Mouse (Mus musculus) urinary bladder, postnatal 25 days (tissue): Measurements from ENCODE around the gene Degs1.

ENCODE experiments used
- DNase-seq: peaks from one replicate; pipeline ENCODE4 v3.0.0; 2022; ENCODE audit warnings: low spot score

The Degs1 gene

DNA sequence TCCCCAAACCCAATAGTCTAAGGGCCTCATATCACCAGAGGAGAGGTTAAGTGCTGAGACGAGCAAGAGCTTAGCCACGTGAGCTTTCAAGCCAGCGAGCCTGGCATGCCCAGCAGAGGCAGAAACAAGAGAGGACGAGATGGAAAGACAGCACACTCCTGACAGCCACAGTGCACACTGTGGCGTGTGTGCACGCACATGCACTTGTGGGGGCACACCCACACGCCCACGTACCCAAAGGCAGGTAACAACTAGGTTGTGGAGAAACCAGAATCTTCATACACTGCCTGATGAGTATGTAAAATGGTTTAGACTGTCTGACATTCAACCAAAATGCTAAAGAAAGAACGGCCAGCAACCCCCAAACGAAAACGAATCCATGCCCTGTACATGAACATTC, 2.0 kb downstream of the Degs1 start:
- no peak for DNase-seq

DNA sequence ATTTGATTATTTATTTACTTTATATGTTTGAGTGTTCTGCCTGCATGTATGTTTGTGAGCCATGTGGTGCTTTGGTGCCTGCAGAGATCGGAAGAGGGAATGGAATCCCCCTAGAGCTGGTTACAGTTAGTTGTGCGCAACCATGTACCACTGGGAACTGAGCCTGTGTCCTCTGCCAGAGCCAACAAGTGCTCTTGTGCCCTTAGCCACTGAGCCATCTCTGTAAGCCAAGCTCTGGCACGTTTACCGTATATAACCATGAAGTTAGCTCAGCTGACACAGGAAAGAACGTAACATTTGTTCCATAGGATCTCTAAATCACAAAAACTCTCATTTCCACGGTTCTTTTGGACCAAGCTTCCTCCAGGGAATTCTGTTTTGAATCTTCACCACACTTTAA, 2.6 kb downstream of the Degs1 start:
- no peak for DNase-seq

DNA sequence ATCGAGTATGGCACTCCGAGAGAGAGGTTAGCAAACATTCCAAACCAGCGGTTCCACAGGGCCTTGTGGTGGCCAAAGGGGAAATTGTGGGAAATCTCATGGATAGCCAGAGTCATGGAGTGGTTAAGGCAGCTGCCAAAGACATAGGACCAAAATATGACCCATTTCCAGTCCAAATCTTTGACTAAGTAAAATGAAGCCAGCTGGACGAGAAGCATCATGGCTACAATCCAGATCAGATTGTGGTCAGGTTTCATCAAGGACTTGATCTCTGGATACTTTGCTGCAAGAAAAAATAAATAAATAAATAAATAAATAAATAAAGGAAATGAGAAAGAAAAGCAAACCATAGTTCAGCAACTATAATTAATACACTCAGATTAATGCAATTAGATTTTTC, 3.2 kb downstream of the Degs1 start:
- DNase-seq, result no peak

DNA sequence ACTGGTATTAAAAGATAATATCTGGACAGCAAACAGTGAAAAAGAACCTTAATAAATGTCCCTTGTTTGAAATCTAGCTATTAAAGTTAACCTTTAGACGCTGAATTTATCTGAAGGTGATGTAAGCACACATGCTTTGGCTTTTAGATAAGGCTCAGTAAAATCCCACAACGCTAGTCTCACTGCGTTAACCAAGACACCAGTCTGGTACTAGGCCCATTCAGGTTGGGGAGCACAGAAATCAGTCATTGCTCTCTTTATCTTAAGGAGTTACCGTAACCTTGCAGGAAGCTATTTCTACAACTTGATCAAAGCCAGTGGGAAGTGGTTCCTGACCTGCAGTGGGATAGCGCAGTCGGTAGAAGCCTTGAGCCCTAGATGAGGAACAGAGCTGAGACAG, 7.5 kb downstream of the Degs1 start:
- DNase-seq, result no peak

DNA sequence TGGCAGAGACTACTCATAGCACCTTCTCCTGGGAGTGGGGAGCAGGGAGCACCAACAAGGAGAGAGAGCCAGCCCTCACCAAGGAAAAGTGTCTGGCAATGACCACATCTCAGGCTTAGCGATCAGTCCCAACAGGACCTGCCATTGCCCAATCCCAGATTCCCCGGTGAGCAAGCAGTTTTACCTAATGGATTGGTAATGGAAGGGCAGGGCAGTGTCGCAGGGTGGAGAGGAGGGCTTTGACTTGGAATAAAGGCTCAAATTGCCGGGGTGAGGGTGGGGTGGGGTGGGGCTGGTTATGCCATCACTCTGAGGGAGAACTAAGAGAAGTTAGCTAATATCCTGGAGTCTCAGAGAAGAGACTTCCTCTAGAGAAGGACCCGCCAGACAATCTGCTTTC, 11.0 kb downstream of the Degs1 start:
- DNase-seq, result no peak

DNA sequence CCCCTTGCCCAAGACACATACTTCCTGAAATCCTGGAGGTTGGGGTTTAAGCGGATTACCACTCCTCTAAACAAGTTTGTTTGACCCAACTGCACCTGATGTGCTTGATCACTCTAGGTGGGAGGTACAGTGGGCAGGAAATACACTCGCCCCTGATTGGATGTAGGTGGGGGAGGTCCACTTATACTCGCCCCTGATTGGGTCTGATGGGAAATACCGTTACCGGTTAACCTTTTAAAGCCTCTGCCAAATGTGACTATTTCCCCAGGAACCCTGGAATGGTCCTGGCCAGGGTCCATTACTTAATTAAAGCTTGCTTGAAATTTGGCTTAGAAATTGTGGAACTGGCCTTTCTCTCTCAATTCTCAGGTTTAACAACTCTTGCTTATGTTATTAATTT, 11.5 kb downstream of the Degs1 start:
- DNase-seq, result no peak

DNA sequence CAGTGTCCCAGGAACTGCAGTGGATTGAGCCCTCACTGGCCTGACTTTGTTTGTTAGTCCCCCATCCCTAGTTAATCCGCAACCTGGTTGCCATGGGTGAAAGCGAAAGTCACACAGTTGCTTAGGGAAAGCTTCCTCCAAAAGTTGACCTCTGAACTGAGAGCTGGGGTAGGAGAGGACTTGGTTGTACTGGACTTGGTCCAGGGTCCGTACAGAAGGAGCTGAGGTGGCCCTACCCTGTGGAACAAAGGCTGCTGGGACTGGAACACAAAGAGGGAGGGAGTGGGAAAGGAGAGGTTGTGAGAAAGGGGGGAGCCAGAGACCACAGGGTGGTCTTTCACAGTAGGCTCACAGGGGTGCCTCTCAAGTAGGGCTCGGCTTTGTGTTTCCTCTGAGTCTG, 14.3 kb downstream of the Degs1 start:
- DNase-seq, result no peak

DNA sequence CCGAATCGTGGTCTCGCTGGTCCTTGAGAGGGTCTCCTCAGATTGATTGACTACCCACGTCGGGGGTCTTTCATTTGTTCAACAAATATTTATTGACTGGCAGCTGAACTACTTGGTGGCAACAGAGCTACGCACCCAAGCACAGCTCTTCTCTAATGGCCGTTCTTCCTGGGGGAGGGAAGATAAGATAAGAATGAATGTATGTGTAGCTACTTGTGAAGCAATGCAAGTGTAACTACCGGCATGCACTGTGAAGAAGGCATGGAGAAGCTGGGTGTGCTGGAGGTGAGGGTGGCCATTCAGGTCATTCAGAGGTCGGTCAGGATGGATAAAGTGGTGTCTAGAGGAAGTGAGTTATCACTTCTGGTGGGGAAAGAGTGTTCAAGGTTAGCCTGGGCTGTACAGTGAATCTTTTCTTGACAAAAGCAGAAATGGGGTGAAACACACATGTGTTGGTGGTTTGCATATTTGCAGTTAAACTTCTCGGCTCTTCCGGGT, 16.5 kb downstream of the Degs1 start:
- no peak for DNase-seq

DNA sequence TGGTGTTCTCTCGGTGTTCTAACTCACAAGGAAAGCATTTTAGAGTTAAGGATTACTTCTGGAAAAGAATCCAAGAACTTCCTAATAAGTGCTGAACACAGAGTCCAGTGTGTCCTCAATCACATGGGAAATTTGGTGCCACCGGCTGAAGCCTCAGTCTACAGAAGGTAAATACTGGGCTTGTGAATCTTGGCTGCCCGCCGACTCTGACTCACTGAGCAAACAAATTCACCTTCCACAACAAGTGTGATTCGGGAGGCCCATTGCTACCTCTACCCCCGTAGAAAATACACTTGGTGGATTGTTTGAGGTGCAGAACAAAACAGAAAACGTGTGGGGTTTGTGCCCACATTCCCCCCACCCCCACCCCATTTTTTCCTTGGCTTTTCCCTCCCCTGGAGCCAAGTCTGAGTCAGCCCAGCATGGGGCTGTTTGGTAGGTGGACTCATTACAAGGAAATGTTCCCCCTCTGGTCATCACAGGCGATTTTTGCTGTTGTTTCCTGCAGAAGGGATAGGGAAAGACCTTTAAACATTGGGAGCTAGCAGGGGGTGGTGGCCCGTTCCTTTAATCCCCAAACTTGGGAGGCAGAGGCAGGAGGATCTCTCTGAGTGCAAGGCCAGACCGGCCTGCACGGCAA, 26.4 kb downstream of the Degs1 start:
- peak; percentile 59 for DNase-seq

DNA sequence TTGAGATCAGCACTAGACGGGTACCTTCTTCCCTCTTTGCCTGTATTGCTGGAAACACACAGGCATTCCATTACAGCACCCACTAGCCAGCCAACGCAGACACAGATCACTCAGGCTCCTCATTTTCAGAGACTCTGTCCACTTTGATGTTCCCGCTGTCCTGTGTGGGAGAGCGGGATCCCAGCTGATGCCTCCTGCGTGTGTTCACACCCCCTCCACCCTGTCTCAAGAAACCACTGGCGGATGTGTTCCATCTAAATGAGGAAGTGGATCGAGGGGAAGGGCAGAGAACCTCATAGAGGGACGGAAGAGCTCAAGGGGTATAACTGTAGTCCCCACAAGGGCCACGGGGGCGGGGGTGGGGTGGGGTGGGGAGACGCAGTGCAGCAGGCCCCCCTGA, 27.6 kb downstream of the Degs1 start:
- no peak for DNase-seq

DNA sequence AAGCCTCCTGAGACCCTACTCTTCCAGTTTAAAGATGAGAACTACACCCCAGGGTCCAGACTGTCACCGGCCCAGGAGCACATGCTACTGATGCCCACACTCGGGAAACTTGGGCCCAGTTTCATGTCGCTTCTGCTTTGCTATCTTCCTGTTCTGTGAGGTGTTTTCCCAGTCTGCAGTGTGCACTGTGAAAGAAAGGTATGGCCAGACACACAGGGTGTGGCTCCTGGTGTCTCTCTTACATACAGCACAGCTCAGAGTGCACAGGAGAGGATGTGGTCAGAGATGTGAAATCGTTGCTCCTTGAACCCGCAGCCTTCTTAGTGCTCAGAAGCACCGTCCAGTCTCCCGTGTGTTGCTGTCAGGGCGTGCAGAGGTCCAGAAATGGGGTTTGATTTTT, 28.0 kb downstream of the Degs1 start:
- no peak for DNase-seq

DNA sequence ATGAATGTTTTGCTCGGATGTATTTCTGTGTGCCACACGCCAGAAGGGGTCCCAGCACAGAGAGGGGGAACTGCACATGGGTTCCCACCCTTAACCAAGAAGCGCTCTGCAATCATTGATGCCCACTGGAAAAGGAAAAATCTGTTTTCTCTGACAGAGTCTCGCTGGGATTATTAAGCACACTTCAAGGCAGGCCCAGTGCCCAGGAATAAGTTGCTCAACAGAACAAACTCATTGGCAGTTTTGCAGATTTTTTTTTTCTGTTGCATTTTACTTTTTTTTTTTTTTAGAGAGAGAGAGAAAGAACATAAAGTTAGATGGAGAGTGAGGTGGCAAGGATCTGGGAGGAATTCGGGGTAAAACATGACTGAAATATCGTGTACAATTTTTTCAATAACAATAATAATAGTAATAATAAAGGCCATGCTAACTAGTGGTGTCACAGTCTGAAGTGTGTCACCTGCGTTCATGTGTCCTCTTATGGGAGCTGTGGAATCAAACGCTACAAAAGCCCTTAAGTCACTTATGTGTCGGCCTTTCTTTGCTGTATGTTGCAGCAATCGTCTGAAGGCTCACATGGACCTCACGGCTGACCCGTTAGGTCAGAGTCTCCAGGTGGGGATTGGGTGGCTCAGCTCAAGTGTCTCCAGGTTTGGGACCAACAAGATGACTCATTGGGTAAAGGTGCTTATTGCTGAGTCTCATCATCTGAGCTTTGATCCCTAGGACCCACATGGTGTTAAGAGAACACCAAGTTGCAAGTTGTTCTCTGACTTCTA, 28.7 kb downstream of the Degs1 start:
- no peak for DNase-seq

DNA sequence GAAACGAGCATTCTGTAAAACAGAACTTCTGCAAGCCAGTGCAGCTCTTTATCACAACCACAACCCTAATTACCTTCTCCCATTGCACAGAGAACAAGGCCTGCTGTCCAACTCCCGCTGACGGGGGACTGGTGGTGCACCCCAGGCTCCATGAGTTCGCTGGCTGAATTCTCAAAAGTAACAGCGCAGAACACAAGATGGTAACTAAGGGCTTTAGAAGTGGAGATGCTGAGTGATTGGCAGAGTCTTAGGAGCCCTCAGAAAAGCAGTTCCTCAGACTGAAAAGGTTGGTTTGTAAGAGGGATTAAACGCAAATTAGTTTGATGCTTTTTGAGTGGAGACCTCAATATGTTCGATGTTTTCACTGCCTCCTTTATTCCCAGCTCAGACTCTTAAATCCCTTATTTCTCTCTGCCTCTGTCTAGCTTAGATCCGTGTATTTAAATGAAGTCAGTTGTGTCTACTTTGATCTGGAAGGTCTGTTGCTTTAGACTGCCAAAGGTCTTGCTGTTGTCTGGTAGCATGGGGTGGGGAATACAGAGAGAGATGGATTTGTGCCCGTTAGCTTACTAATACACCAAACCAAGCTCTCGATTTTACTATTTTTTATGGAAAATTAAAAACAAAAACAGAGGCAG, 30.0 kb downstream of the Degs1 start:
- DNase-seq, result no peak

DNA sequence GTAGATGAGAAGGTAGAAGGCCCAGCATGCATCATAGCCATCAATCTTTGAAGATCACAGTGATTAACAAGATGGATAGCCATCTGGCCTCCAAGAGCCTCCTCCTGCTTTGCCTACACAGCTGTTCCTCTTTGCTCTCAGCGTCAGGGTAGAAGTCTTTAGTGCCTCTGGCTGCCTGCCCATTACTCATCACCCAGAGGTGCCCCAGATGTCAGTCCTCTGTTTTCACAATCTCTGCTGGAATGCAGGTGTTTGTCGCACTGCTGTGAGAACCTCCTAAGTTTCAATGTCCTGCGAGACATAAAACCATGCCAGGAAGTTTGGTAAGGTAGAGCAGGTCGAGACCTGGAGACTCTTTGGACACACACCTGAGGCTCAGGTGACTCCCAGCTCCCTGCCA, 31.9 kb downstream of the Degs1 start:
- no peak for DNase-seq

DNA sequence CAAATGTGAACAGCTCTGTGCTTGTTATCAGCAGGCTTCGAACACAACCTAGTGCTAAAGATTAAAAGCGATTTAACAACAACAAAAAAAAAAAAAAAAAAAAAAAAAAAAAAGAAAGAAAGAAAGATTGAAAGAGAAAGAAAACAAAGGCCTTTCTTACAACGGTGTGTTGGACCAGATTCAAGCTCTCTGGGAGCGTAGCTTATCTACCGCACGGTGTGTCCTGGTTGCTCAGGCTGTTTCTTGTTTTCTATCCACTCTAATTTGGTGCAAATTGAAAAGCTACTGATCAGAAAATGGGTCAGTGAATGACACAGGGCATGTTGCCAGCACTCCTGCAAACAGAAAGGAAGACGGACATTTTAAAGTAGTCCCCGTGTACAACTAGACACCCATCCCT, 33.3 kb downstream of the Degs1 start:
- DNase-seq, result no peak

DNA sequence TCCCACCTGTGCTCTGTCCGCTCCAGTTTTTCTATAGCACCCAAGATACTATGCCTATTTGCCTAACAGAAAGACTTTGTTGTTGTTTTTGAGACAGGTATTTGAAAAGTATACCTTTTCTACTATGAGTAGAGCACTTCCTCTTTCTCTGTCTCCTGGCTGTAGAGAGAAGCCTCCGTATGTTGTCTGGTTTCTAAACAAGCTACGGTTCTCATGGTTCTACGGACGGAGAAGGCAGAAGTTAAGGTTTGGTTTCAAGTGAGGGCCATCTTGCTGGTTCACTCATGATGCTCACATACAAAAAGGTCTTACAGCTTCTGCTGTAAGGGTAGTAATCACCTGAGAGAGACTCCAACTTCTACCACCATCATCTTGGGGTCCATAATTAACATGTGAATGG, 37.6 kb downstream of the Degs1 start:
- DNase-seq, result no peak

DNA sequence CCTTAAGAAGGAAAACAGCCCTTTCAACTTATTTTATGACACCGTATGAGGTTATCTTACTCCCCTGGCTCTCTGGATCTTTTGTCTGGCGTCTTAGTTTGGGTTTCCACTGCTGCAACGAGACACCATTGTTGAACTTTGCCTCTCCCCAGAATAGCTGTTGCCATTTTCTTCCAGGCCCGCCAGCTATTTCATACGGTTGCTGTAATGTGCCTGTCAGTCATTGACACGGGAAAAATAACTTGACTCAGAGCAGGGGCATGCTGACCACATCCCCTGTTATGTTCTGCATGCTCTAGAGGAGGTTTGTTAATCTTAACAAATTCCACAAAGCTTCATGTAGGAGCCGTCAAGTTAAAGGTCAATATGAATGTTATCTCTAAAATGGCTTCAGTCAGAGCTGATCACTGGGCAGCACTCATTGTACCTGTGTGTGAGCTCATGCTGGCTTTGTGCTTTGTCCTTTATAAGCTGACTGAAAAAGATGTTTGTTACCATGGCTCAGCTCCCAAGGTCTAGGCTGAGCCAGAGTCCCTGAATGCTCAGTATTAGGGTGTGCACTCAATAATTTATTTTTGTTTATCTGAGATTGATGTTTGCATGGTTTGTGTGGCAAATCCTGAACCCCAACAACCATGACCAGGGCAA, 44.4 kb downstream of the Degs1 start:
- no peak for DNase-seq

DNA sequence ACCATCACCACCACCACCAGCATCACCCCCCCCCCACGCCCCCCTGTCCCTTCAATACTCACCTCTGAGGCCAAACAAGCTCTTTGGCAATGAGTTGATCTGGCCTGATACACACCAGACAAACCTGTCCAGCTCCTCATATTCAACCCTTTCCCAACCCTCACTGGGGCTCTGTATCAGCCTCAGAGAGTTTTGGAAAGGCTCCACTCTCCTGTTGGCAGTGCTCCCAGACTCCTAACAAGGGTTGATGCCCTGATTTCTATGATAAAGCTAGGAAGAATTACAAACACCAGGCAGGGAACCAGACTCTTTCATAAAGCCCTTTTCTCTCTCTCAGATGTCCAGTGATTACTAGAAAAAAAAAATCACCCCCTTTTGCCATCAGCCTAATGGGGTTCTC, 45.2 kb downstream of the Degs1 start:
- no peak for DNase-seq

DNA sequence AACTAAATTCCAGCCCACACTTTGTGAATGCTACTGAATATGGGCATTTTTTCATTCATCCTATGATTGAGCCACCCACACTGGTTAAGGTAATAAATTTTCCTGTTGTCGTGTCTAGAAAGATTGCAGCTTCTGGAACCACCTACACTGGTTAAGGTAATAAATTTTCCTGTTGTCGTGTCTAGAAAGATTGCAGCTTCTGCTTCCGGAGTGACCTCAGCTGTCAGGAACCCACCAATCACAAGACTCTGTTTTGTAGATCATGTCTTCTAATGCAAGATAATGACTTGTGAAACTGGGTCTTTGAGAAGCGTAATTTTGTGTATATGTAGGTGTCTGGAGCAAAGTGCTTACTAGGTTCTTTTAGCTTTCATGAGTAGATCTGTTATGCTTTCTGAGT, 47.4 kb downstream of the Degs1 start:
- no peak for DNase-seq

DNA sequence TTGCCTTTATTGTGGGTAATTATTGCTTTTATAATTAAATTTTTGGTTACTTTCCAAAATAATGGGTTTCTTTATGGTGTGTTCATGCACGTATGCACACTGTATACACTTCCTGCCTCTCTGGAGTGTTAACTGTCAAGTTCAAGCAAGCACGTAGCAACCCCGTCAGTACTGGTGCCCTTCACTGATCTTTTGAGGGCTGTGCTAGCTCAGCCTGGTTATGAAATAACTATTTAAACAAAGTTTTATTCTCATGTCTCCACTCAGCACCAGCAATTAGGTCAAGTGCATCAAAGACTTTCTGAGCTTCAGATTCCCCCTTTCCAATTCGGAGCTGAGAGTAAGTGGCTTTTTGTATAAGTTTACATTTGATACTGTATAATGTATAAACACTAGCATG, 53.2 kb downstream of the Degs1 start:
- DNase-seq, result no peak

DNA sequence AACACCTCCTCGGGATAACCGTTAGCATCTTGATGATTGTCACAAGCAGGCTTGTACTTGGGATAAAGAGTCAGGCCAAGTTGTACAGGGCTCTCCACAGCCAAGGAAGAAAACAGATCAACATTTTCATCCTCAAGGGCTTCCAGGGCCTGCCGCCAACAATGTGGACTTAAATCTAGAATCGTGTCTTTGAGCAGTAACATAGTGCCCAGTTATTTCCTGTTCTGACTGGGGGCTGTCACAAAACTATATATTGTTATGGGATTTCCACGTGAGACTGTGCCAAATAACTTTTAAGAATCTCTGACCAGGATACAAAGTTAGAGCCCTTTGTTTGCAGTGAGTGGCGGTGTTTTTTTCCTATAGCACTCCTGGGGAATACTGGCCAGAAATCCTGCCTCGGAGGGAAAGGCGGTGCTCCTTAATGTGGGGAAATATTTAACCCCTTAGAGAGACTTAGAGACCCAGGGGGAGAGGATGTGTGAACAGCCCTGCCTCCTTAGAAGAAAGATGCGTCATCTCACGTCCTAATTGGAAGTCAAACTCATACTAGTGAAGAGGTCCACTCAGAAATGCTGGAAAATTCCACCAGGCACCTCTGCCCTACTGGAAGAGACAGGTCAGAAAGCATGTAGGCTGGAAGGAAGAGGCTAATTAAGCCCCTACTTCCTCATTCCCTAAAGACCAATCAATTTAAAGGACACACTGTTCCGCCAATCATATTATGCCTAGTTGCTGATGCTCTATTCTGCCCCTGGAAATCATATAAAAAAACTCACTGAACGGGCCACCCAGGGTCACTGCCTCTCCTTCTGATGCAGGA, 55.3 kb downstream of the Degs1 start:
- DNase-seq, result no peak

DNA sequence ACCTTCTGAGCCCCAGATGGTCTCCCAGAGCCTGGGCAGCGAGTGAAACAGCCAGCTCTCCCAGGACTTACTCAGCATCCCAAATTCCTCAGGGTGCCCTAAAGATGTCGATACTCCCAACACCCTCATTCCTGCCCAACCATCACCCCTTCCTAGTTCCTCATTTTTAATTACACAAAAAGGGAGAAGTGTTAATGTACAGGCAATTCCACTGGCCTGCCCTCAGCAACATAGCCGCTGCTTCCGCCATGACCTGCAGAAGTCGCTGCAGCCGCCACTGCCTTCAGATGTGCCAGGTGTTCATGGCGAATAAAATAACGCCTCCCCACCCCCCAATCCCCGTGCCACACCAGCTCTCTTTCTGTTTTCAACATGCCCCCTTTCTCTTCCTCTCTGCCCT, 56.3 kb downstream of the Degs1 start:
- DNase-seq, result no peak
